Mouse (Mus musculus) heart, postnatal 0 days (tissue): Measurements from ENCODE around the gene Prdm10.

Experiments
- CTCF ChIP-seq: IDR thresholded peaks from 2 replicates; pipeline ENCODE4 v1.5.1; 2016; ENCODE audit warnings: antibody characterized with exemption, control low read depth, low read depth
- EP300 ChIP-seq: IDR thresholded peaks from 2 replicates; pipeline ENCODE4 v1.6.1; 2016; ENCODE audit warnings: antibody characterized with exemption, low read depth

- no peak for TF ChIP-seq CTCF
- TF ChIP-seq EP300: no peak
These were observed 72.4 kb downstream of the Prdm10 start for GRCm38 (mm10) chr9:31352716-31353115.
